Mouse (Mus musculus) c-Kit-positive CD71-positive TER-119-negative erythroid progenitor cells, embryonic 14.5 days (primary cell): ENCODE results near the gene Fbxw9.

Source experiments
- DNase-seq: peaks from one replicate; pipeline ENCODE4 v3.0.0-alpha.2; 2013; ENCODE audit warnings: low read depth

Gene Fbxw9

DNA sequence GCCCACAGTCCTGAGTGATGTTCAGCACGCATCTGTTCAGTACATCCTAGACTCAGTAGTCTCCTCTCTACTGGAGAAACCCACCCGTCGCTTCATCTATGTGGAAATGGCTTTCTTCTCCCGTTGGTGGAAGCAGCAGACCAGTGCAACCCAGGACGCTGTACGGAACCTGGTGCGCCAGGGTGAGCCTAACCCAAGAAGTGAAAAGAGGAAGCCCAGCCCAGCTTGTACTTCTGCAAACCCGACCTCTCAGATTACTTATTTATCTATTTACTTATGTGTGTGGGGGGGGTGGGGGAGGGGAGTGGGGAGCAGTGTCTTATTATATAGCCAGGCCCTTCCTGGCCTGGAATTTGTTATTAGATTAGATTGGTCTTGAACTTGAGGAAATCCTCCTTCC lies 24.8 kb downstream of the Fbxw9 start:
- no peak for DNase-seq

DNA sequence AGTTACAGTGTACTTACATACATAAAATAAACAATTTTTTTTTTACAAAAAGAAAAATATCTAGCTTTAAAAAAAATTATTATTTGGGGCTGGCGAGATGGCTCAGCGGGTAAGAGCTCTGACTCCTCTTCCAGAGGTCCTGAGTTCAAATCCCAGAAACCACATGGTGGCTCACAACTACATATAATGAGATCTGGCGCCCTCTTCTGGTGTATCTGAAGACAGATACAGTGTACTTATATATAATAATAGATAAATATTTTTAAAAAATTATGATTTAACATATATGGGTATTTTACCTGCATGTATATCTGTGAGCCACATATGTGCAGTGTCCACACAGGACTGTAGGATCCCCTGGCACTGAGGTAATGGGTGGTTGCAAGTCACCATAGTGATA lies 26.4 kb downstream of the Fbxw9 start:
- no peak for DNase-seq

DNA sequence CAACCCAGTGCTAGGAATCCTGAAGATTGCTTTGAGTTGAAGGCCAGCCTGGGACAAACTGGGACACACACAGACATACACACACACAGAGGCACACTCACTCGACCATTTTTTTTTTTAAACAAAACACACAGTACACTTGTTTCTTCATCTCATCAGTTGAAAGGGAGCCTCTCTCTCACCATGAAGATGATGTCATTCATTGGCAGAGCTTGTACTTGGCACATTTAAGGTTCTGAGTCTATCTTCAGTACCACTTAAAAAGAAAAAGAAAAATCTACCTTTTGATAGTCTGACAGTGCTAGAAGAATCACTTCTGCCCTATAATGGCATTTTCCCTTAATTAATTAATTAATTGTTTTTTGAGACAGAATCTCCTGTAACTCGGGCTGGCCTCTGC lies 28.9 kb downstream of the Fbxw9 start:
- no peak for DNase-seq

DNA sequence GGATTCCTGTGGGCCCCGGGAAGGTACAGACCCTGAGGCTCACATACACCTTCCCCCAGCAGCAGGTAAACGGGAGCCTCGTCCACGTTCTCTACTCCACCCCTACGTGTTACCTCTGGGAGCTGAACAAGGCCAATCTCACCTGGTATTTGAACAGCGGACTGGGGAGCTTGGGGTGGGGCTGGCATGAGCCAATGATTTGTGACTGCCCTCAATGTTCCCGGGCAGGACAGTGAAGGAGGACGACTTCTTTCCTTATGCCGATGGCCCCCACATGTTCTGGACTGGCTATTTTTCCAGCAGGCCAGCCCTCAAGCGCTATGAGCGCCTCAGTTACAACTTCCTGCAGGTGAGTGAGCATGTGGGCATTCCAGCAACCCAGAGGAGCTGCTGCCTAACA lies 31.0 kb downstream of the Fbxw9 start:
- no peak for DNase-seq

DNA sequence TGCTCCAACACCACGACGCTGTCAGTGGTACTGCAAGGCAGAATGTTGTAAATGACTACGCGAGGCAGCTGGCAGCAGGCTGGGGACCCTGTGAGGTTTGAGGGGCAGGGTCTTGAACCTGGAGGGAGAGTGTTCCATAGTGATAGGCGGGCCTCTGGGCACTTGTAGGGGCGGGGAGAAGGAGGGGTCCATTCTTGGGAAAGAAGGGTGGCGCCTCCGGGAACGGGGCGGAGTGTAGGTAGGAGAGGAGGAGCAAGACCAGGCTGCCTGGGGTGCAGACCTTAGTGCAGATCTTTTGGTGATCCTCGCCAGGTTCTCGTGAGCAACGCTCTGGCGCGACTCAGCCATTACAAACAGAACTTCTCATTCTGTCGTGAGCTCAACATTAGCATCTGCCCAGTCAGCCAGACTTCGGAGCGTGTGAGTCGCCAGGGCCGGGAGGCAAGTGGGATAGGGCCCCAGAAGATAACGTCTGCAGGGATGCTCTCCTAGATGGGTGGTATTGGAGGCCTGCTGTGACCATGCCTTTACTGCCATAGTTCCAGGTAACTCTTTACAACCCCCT lies 31.8 kb downstream of the Fbxw9 start:
- no peak for DNase-seq

DNA sequence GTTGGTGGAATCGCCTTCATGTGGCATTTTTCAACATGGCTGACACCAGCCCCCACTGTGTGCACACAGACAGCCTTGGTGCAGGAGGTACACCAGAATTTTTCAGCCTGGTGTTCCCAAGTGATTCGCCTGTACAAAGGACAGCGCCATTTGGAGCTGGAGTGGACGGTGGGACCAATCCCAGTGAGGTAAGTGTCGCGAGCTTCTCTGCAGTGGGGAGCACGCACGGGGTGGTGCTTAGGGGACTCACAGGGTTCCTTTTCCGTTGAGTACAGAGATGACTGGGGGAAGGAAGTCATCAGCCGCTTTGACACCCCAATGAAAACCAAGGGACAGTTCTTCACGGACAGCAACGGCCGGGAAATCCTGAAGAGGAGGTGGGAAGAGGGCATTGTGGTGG lies 35.2 kb downstream of the Fbxw9 start:
- no peak for DNase-seq

DNA sequence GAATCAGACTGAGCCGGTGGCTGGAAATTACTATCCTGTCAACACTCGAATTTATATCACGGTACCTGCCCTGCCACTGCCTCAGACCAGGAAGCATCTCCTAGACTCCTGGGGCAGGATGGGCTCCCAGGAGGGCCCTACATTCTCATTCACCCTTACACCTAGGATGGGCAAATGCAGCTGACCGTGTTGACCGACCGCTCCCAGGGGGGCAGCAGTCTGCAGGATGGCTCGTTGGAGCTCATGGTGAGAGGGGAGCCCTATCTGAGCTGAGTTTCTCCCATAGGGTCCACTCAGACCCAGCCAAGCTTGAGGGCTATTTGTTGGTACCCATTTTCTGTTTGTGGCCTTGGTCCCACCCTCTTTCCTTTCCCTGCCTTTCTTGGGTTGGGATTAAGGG lies 35.7 kb downstream of the Fbxw9 start:
- DNase-seq: no peak

DNA sequence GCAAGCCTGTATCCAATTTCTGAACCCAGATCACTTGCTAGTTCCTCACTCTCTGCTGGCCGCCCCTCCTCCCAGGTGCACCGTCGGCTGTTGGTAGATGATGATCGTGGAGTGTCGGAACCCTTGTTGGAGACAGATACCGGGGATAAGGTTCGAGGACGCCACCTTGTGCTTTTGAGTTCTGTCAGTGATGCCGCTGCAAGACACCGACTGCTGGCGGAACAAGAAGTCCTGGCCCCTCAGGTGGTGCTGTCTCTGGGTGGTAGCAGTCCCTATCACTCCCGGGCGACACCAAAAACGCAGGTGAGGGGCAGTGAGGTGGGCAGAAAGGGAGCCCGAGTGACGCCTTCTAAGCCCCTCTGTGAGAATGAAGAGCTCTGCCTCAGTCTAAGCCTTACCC lies 36.3 kb downstream of the Fbxw9 start:
- DNase-seq: no peak

DNA sequence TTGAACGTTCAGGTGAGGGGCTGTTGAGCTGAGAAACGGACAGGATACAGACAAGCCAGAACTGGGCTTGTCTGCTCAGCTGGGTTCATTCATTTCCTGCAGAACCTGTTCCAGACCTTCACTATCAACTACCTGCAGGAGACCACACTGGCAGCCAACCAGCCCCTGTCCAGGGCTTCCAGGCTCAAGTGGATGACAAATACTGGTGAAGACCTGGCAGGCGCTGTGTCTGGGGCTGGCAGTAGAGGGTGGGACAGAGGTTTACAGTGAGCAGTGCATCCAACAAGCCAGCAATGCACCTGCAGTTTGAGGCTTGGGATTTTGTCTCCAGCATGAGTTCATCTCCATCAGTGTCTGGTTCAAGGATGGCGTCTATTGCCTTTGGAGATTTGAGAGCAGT lies 37.0 kb downstream of the Fbxw9 start:
- no peak for DNase-seq

DNA sequence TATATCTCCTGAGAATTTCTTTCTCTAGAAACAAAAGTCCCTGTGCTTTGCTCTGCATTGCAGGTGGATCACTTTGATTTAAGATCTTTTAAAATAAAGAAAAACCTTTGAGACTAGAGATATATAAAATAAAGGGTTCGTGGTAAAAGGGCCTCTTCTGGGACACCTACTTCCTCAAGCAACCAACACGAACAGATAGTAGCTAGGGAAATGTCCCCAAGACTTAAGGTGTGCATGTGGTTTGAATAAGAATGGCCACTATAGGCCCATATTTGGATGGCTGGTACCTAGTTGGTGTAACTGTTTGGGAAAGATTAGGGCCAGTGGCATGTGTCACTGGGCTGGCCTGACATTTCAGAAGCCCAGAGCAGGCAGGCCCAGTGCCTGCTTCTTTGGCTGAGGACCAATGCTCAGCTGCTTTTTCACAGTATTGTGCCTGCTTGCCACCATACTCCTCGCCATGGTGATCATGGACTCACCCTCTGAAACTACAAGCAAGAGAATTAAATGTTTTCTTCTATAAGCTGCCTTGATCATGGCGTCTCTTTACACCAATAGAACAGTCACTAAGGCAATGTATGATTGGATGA lies 40.3 kb downstream of the Fbxw9 start:
- no peak for DNase-seq

DNA sequence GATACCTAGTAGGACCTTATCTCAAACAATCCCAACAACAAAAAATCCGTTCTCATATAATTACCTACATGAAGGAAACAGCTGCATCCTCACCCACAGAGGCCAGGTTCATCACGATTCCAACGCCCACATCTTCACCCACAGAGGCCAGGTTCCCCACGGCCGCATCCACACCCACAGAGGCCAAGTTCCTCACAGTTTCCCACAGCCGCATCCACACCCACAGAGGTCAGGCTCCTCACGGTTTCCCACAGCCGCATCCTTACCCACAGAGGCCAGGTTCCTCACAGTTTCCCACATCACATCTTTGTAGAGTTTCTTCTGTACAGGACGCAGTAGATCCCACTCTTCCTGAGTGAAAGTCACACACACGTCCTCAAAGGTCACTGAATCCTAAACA lies 53.4 kb downstream of the Fbxw9 start:
- no peak for DNase-seq

DNA sequence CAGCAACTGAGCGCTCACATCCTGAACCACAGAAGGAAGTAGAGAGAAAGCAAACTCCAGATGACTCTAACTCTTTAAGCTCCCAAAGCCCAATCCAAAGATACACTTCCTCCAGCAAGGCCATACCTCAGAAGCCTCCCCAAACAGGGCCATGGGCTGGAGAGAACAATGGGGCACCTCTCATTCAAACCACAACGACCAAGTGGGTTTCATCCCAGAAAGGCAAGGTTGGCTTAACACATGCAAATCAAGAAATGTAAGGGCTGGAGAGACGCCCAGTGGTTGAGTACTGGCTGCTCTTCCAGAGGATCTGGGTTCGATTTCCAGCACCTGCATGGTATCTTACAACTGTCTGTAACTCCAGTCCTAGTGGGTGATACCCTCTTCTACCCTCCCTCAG lies 55.6 kb downstream of the Fbxw9 start:
- no peak for DNase-seq
